Mouse (Mus musculus) midbrain, embryonic 11.5 days (tissue): ENCODE measurements at regions not wholly inside any gene's neighbourhood (a gene's known extent, or its start where the extent isn't known, plus 50 kb on each side); places are given as distances from the start of the nearest gene placed in this dataset.

Experiments used
- ATAC-seq: fragments of 200-750 bp; cut with Nextera tagmentation; 2 replicates; pipeline ENCODE4 v1.8.0; 2017; ENCODE audit warnings: moderate TSS enrichment, moderate library complexity; ENCODE audit not compliant: low FRiP score
- DNase-seq: peaks from one replicate; pipeline ENCODE4 v3.0.0; 2015; ENCODE audit warnings: low spot score; ENCODE audit errors: missing footprints
- H3K27ac ChIP-seq: fragments of 300-500 bp; sonication (generic); 2 replicates; pipeline ENCODE4 v1.5.1; 2014; ENCODE audit warnings: low read depth, low read length
- H3K27me3 ChIP-seq: fragments of 300-500 bp; sonication (generic); 2 replicates; pipeline ENCODE4 v1.6.1; 2014; ENCODE audit warnings: mild to moderate bottlenecking, low read length, moderate library complexity, mixed read lengths; ENCODE audit not compliant: control insufficient read depth, insufficient read depth
- H3K36me3 ChIP-seq: fragments of 300-500 bp; sonication (generic); 2 replicates; pipeline ENCODE4 v1.6.1; 2014; ENCODE audit warnings: mild to moderate bottlenecking, low read length, moderate library complexity, mixed read lengths; ENCODE audit not compliant: control insufficient read depth, insufficient read depth
- H3K4me1 ChIP-seq: fragments of 300-500 bp; sonication (generic); 2 replicates; pipeline ENCODE4 v1.6.1; 2014; ENCODE audit warnings: low read length; ENCODE audit not compliant: control insufficient read depth, insufficient read depth
- H3K4me2 ChIP-seq: fragments of 300-500 bp; sonication (generic); 2 replicates; pipeline ENCODE4 v1.6.1; 2014; ENCODE audit warnings: mild to moderate bottlenecking, moderate library complexity
- H3K4me3 ChIP-seq: fragments of 300-500 bp; sonication (generic); 2 replicates; pipeline ENCODE4 v1.5.1; 2014; ENCODE audit warnings: low read depth, low read length
- H3K9ac ChIP-seq: fragments of 300-500 bp; sonication (generic); 2 replicates; pipeline ENCODE4 v1.6.1; 2014; ENCODE audit warnings: low read length
- H3K9me3 ChIP-seq: fragments of 300-500 bp; sonication (generic); 2 replicates; pipeline ENCODE4 v1.6.1; 2016; ENCODE audit warnings: low read length; ENCODE audit not compliant: control insufficient read depth
- WGBS: fragments of 180-500 bp; shearing (Covaris S2); extraction: QIAGEN DNeasy Blood & Tissue Kit; methylation state at CpG from one replicate; pipeline ENCODE4 v1.1.7; 2014; 5-methylcytosine and 5-hydroxymethylcytosine counted together

DNA sequence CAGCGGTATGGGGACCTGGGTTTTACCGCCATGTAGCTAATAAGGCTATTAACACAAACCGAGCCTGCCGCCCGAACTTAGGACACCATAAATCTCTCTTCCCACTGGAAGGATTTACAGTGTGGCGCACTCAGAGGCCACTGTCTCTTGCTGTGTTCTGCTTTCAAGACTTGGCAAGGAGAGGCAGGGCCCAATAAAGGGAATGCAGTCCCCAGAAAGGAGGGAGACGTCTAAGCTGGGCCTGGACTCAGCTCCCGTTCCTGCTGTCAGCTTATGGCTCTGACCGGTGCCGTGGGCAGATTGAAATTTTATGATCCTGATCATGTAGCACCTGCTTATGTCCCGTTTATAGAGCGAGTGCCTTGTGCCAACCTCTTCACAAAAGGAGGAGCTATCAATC lies 226.7 kb downstream of the Suds3 start:
- Histone ChIP-seq H3K4me3 (no peak overlapping the region), H3K36me3 (no peaks in the 10 kb centered on the region), H3K4me2 (no peak overlapping the region), H3K9ac (no peak overlapping the region), H3K4me1 (peaks cover 3% of the 10 kb centered on the region; the same call in 1 of the 2 replicates), H3K27me3 (no peaks in the 10 kb centered on the region), H3K9me3 (no peaks in the 10 kb centered on the region), H3K27ac (no peak overlapping the region)
- DNase-seq = no peak
- 89% methylated on average over 12 of the region's 12 CpGs for WGBS
- ATAC-seq = no peak

DNA sequence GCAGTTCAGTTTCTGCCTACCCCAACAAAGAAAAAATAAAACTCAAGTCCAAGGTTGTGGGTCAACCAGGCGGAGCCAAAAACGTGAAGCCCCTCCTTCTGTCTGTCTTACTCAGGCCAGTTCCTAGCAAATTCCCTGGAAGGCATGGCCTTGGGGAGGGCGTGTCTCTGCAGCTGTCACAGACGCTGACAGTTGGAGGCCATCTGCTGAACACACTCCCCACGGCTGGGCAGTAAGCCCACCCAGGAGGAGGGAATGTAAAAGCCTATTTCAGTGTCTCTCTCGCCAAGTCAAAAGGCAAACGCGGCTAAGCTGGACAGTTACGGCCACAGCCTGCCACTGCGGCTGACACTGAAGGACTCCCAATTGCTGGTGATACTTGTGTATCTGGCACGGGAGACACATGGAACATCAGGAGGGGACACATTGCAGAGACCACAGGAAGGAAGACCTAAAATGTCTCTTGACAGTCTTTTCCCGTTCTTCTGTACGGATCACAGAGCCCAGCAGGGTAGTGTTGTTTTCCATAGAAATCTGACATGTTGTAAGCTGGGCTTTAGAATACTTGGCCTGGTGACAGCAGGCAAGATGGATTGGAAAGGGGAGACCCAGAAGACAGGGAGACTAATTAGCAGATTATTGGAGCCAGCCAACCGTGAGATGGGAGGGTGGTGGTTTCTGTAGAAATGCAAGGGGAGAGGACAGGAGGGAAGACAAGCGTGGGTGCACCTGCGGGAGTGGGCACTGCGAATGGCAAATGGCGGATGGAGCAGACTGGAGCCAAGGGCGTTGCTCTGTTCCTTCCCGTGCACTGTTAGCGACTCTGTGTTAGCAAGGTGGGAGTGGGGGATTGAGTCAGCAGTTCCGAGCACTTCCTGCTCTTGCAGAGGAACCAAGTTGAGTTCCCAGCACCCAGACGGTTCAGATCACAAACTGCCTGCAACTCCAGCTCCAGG lies 229.5 kb downstream of the Suds3 start:
- peaks cover 3% of the 10 kb centered on the region; the same call in 1 of the 2 replicates for H3K4me1 ChIP-seq
- H3K27me3 ChIP-seq = no peaks in the 10 kb centered on the region
- no peak for DNase-seq
- H3K4me2 ChIP-seq = no peak overlapping the region
- WGBS = 68% methylated on average over 23 of the region's 23 CpGs
- H3K36me3 ChIP-seq = no peaks in the 10 kb centered on the region
- no peak overlapping the region for H3K4me3 ChIP-seq
- no peak overlapping the region for H3K27ac ChIP-seq
- H3K9ac ChIP-seq = no peak overlapping the region
- no peaks in the 10 kb centered on the region for H3K9me3 ChIP-seq
- ATAC-seq = 0 out of 2 replicates have a peak, but pooled peaks have one; percentile 40

DNA sequence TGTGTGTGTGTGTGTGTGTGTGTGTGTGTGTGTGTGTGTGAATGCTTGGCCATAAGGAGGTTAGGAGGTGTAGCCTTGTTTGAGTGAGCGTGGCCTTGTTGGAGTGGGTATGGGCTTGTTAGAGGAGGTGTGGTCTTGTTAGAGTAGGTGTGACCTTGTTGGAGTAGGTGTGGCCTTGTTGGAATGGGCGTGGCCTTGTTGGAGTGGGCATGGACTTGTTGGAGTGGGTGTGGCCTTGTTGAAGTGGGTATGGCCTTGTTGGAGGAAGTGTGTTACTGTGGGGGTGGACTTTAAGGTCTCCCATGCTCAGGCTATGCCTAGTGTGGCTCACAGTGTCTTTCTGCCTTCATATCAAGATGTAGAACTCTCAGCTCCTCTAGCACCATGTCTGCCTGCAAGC lies 236.2 kb downstream of the Suds3 start:
- no peak overlapping the region for H3K4me3 ChIP-seq
- no peak overlapping the region for H3K27ac ChIP-seq
- H3K9ac ChIP-seq = no peak overlapping the region
- DNase-seq (no peak), ATAC-seq (no peak)
- H3K4me2 ChIP-seq = no peak overlapping the region
- H3K4me1 ChIP-seq = no peaks in the 10 kb centered on the region
- H3K9me3 ChIP-seq = no peaks in the 10 kb centered on the region
- 81% methylated on average over 2 of the region's 2 CpGs for WGBS
- no peaks in the 10 kb centered on the region for H3K36me3 ChIP-seq
- H3K27me3 ChIP-seq = no peaks in the 10 kb centered on the region

DNA sequence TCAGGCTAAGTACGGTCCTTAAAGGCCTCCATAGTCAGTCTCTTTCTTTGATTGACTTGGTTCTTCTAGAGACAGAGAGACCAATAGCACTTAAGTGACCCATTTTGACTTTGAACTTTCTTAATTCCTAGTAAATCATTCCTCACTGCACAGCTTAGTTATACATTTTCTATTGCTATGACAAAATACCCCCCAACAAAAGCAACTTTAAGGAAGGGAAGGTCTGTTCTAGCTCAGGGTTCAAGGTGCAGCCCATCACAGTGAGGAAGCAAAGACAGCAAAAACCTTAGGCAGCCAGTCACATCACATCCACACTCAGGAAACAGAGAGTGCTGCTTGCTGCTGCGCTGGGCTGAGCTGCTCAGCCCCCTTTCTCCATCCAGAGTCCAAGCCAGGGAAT lies 241.0 kb downstream of the Suds3 start:
- H3K4me3 ChIP-seq = no peak overlapping the region
- no peaks in the 10 kb centered on the region for H3K4me1 ChIP-seq
- no peaks in the 10 kb centered on the region for H3K9me3 ChIP-seq
- DNase-seq = no peak
- H3K9ac ChIP-seq = no peak overlapping the region
- 74% methylated on average over 2 of the region's 2 CpGs for WGBS
- no peak overlapping the region for H3K27ac ChIP-seq
- H3K36me3 ChIP-seq = no peaks in the 10 kb centered on the region
- H3K4me2 ChIP-seq = no peak overlapping the region
- no peak for ATAC-seq
- H3K27me3 ChIP-seq = no peaks in the 10 kb centered on the region

DNA sequence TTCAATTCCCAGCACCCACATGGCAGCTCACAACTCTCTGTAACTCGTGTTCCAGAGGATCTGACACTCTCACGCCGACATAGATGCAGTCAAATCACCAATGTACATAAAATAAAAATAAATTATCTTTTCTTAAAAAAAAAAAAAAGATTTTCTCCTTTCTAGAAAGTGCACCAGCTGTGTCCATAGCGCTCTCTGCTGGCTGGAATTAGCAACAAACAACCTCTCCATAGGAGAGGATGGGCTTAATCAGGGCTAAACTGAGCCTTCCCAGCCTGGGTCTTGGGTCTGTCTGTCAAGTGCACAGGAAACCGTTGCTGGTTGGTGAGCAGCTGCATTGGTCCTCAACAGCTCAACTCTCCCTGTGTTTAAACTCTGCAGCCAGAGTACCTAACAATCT lies 247.8 kb downstream of the Suds3 start:
- no peak for DNase-seq
- no peaks in the 10 kb centered on the region for H3K27me3 ChIP-seq
- no peak overlapping the region for H3K4me2 ChIP-seq
- no peak overlapping the region for H3K27ac ChIP-seq
- ATAC-seq = no peak
- no peaks in the 10 kb centered on the region for H3K36me3 ChIP-seq
- no peak overlapping the region for H3K9ac ChIP-seq
- 81% methylated on average over 5 of the region's 5 CpGs for WGBS
- H3K9me3 ChIP-seq = no peaks in the 10 kb centered on the region; the same call in 1 of the 2 replicates
- H3K4me1 ChIP-seq = no peaks in the 10 kb centered on the region
- H3K4me3 ChIP-seq = no peak overlapping the region

DNA sequence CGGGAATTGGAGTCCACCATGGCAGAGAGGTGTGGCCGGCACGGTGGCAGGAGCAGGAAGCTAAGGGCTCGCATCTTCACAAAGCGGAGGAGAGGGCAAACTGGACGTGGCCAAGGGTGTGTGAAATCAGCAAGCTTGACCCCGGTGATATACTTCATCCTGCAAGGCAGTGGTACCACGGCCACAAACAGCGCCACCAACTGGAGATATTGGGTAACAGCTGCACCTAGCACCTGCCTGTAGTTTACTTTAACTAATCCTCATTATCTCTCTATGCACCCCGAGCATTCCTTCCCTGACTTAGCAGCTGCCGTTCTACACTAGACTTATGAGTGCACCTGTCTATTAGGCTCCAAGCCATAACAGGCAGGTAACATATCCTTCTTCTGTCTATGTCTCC lies 251.6 kb downstream of the Suds3 start:
- no peak for DNase-seq
- Histone ChIP-seq H3K4me1 (no peaks in the 10 kb centered on the region), H3K9me3 (no peaks in the 10 kb centered on the region; the same call in 1 of the 2 replicates), H3K36me3 (no peaks in the 10 kb centered on the region), H3K27me3 (no peaks in the 10 kb centered on the region), H3K4me2 (no peak overlapping the region), H3K4me3 (no peak overlapping the region), H3K9ac (no peak overlapping the region), H3K27ac (no peak overlapping the region)
- ATAC-seq = no peak
- 89% methylated on average over 11 of the region's 11 CpGs for WGBS

- H3K4me2 ChIP-seq = no peak overlapping the region
- ATAC-seq (no peak), DNase-seq (no peak)
- H3K4me3 ChIP-seq = no peak overlapping the region
- H3K27ac ChIP-seq = no peak overlapping the region
- no peaks in the 10 kb centered on the region for H3K27me3 ChIP-seq
- no peaks in the 10 kb centered on the region for H3K4me1 ChIP-seq
- 78% methylated on average over 7 of the region's 7 CpGs for WGBS
- no peaks in the 10 kb centered on the region for H3K36me3 ChIP-seq
- no peak overlapping the region for H3K9ac ChIP-seq
- H3K9me3 ChIP-seq = no peaks in the 10 kb centered on the region; the same call in 1 of the 2 replicates
Measured at GRCm38 (mm10) chr5:116852691-116853090, 261.1 kb upstream of the Srrm4 start.

- H3K27ac ChIP-seq = no peak overlapping the region
- no peaks in the 10 kb centered on the region for H3K36me3 ChIP-seq
- H3K9me3 ChIP-seq = no peaks in the 10 kb centered on the region; the same call in 1 of the 2 replicates
- no peaks in the 10 kb centered on the region for H3K4me1 ChIP-seq
- ATAC-seq (no peak), DNase-seq (no peak)
- no peak overlapping the region for H3K4me2 ChIP-seq
- H3K4me3 ChIP-seq = no peak overlapping the region
- no peaks in the 10 kb centered on the region for H3K27me3 ChIP-seq
- no peak overlapping the region for H3K9ac ChIP-seq
- 75% methylated on average over 3 of the region's 3 CpGs for WGBS
Measured at GRCm38 (mm10) chr5:116831874-116832273, 240.3 kb upstream of the Srrm4 start.

GRCm38 (mm10) chr5:116829771-116830170 lies 238.2 kb upstream of the Srrm4 start:
- no peak overlapping the region for H3K4me2 ChIP-seq
- H3K27me3 ChIP-seq = no peaks in the 10 kb centered on the region
- H3K4me3 ChIP-seq = no peak overlapping the region
- ATAC-seq (no peak), DNase-seq (peak; percentile 88)
- no peaks in the 10 kb centered on the region for H3K4me1 ChIP-seq
- H3K9ac ChIP-seq = no peak overlapping the region
- H3K27ac ChIP-seq = no peak overlapping the region
- H3K36me3 ChIP-seq = no peaks in the 10 kb centered on the region
- H3K9me3 ChIP-seq = no peaks in the 10 kb centered on the region; the same call in 1 of the 2 replicates
- 18% methylated on average over 11 of the region's 11 CpGs for WGBS
